14 mouse cellular contexts compared by ENCODE assay signal in genomic region chr6:113659648-113660491, GRCm38 (mm10). TPM values are rescaled to one million over a fixed set of nuclear protein-coding genes. Genes with fewer than 3 reads are reported as not detected.
DNase-seq lines count a peak whose midpoint lies in the region; ATAC-seq lines count a peak whose summit lies in the region.
"Had no signal": no experiment of that assay in that cellular context is flagged by ENCODE, and none has a peak within 500 bp of the region (broad histone marks: within the 10 kb centered on the region; RNA-seq: fewer than 3 reads in every experiment).

No protein-coding gene starts in this region.

- no peaks in the 10 kb centered on the region for H3K9me3 ChIP-seq in kidney, embryonic 15.5 days (replicated peaks)
- peaks cover 4% of the 10 kb centered on the region; the same call in 1 of the 2 replicates for H3K9me3 ChIP-seq in liver, embryonic 16.5 days (replicated peaks; ENCODE audit: control insufficient read depth, low read length)
- no peaks in the 10 kb centered on the region for H3K9me3 ChIP-seq in neural tube, embryonic 15.5 days (replicated peaks)
- H3K9me3 ChIP-seq: forebrain, embryonic 12.5 days; midbrain, embryonic 12.5 days; neural tube, embryonic 12.5 days had no signal

- peak; percentile 62 for ATAC-seq in frontal cortex, adult (ENCODE audit: low TSS enrichment)
- no peak for ATAC-seq in kidney, embryonic 15.5 days (replicated peaks; ENCODE audit: low FRiP score)
- no peak for ATAC-seq in liver, embryonic 16.5 days (ENCODE audit: low read depth)
- ATAC-seq in neural tube, embryonic 15.5 days (ENCODE audit: low FRiP score): no peak

- H3K4me1 ChIP-seq in kidney, embryonic 15.5 days: peaks cover 57% of the 10 kb centered on the region
- peaks cover 32% of the 10 kb centered on the region for H3K4me1 ChIP-seq in liver, embryonic 16.5 days (ENCODE audit: control insufficient read depth, low read depth, low read length)
- H3K4me1 ChIP-seq in neural tube, embryonic 15.5 days: no peaks in the 10 kb centered on the region
- H3K4me1 ChIP-seq: midbrain, embryonic 12.5 days had no signal

- no peaks in the 10 kb centered on the region for H3K36me3 ChIP-seq in kidney, embryonic 15.5 days
- H3K36me3 ChIP-seq in liver, embryonic 16.5 days (ENCODE audit: control insufficient read depth, insufficient read depth): 0 out of 2 replicates have a peak, but pooled peaks cover 4% of the 10 kb centered on the region
- no peaks in the 10 kb centered on the region for H3K36me3 ChIP-seq in neural tube, embryonic 15.5 days
- H3K36me3 ChIP-seq: forebrain, embryonic 12.5 days; midbrain, embryonic 12.5 days; neural tube, embryonic 12.5 days had no signal

- no peak overlapping the region for H3K9ac ChIP-seq in kidney, embryonic 15.5 days
- H3K9ac ChIP-seq in liver, embryonic 16.5 days (ENCODE audit: low read depth, low read length): no peak overlapping the region
- H3K9ac ChIP-seq in neural tube, embryonic 15.5 days (replicated peaks): no peak overlapping the region
- H3K9ac ChIP-seq: forebrain, embryonic 12.5 days; liver, embryonic 14.5 days; midbrain, embryonic 12.5 days; neural tube, embryonic 12.5 days had no signal

- peak overlapping the region; percentile 72 for H3K27ac ChIP-seq in kidney, embryonic 15.5 days
- H3K27ac ChIP-seq in liver, embryonic 16.5 days (ENCODE audit: low read length): peak overlapping the region; percentile 54; the same call in 1 of the 2 replicates
- H3K27ac ChIP-seq in neural tube, embryonic 15.5 days (replicated peaks): no peak overlapping the region
- H3K27ac ChIP-seq: forebrain, embryonic 12.5 days; liver, embryonic 14.5 days; midbrain, embryonic 12.5 days; neural tube, embryonic 12.5 days had no signal

- no peak overlapping the region for H3K4me3 ChIP-seq in kidney, embryonic 15.5 days (replicated peaks)
- no peak overlapping the region for H3K4me3 ChIP-seq in liver, embryonic 16.5 days (ENCODE audit: low read depth, low read length)
- H3K4me3 ChIP-seq in neural tube, embryonic 15.5 days (replicated peaks): no peak overlapping the region
- H3K4me3 ChIP-seq: forebrain, embryonic 12.5 days; midbrain, embryonic 12.5 days; neural tube, embryonic 12.5 days had no signal

- WGBS in kidney, embryonic 15.5 days: 55% methylated on average over 8 of the region's 8 CpGs
- 45% methylated on average over 8 of the region's 8 CpGs for WGBS in liver, embryonic 16.5 days (ENCODE audit: insufficient replicate concordance)
- 79% methylated on average over 8 of the region's 8 CpGs for WGBS in neural tube, embryonic 15.5 days

- no peak overlapping the region for H3K4me2 ChIP-seq in kidney, embryonic 15.5 days
- no peak overlapping the region for H3K4me2 ChIP-seq in liver, embryonic 16.5 days (ENCODE audit: low read depth, low read length)
- H3K4me2 ChIP-seq in neural tube, embryonic 15.5 days: no peak overlapping the region
- H3K4me2 ChIP-seq: forebrain, embryonic 12.5 days; midbrain, embryonic 12.5 days; neural tube, embryonic 12.5 days had no signal

- no peak for DNase-seq in frontal cortex, adult 2 months (ENCODE audit: extremely low spot score in 1 of 2, low spot score in 1 of 2)
- no peak for DNase-seq in kidney, adult 11 months
- peak; percentile 49 to 56 for DNase-seq in B cell, adult 2 months
- DNase-seq in adrenal gland, adult 8-10 months: no peak
- DNase-seq: kidney, adult 8-10 months had no signal

- no peaks in the 10 kb centered on the region for H3K27me3 ChIP-seq in kidney, embryonic 15.5 days
- H3K27me3 ChIP-seq in liver, embryonic 16.5 days (ENCODE audit: control insufficient read depth, insufficient read depth, low read depth, low read length): no peaks in the 10 kb centered on the region
- H3K27me3 ChIP-seq in neural tube, embryonic 15.5 days (replicated peaks): no peaks in the 10 kb centered on the region
- H3K27me3 ChIP-seq: forebrain, embryonic 12.5 days; midbrain, embryonic 12.5 days; neural tube, embryonic 12.5 days had no signal

RNA-seq across cellular contexts. Expression of gene Irak2, which starts 21.6 kb away (rescaled TPM):
- polyA plus RNA-seq in frontal cortex, adult 2 months (2012; rRNA removed): 31.3 and 34.9 TPM in 2 replicates
- 5.2 and 5.3 TPM in 2 replicates for polyA plus RNA-seq in kidney, embryonic 15.5 days (2015; fragmentation: Nextera tagmentation; extraction: Ambion mirVana)
- polyA plus RNA-seq in liver, embryonic 16.5 days (2015; fragmentation: Nextera tagmentation; extraction: Ambion mirVana): 12.4 and 13.2 TPM in 2 replicates
- 10 to 100 TPM; 11.8 to 38.3 (median 22.4) TPM for total RNA-seq in adrenal gland, adult 8-10 months (2022)
- polyA plus RNA-seq in neural tube, embryonic 15.5 days (2015; fragmentation: Nextera tagmentation; extraction: Ambion mirVana): 2.5 and 4.5 TPM in 2 replicates

RNA-seq across cellular contexts. Expression of gene Vhl, which starts 36.1 kb away (rescaled TPM):
- 49.0 and 51.4 TPM in 2 replicates for polyA plus RNA-seq in frontal cortex, adult 2 months (2012; rRNA removed)
- 36.1 and 39.3 TPM in 2 replicates for polyA plus RNA-seq in kidney, embryonic 15.5 days (2015; fragmentation: Nextera tagmentation; extraction: Ambion mirVana)
- polyA plus RNA-seq in liver, embryonic 16.5 days (2015; fragmentation: Nextera tagmentation; extraction: Ambion mirVana): 9.0 and 9.1 TPM in 2 replicates
- 10 to 100 TPM; 29.5 to 34.0 (median 32.1) TPM for total RNA-seq in adrenal gland, adult 8-10 months (2022)
- 68.1 and 75.8 TPM in 2 replicates for polyA plus RNA-seq in neural tube, embryonic 15.5 days (2015; fragmentation: Nextera tagmentation; extraction: Ambion mirVana)

RNA-seq across cellular contexts. Expression of gene Tatdn2, which starts 37.0 kb away (rescaled TPM):
- 29.3 and 29.9 TPM in 2 replicates for polyA plus RNA-seq in frontal cortex, adult 2 months (2012; rRNA removed)
- polyA plus RNA-seq in kidney, embryonic 15.5 days (2015; fragmentation: Nextera tagmentation; extraction: Ambion mirVana): 0.49 and 0.77 TPM in 2 replicates
- polyA plus RNA-seq in liver, embryonic 16.5 days (2015; fragmentation: Nextera tagmentation; extraction: Ambion mirVana): 0.40 and 0.47 TPM in 2 replicates
- total RNA-seq in adrenal gland, adult 8-10 months (2022): 10 to 100 TPM; 56.1 to 74.8 (median 64.0) TPM
- polyA plus RNA-seq in neural tube, embryonic 15.5 days (2015; fragmentation: Nextera tagmentation; extraction: Ambion mirVana): 0.96 and 1.4 TPM in 2 replicates

RNA-seq across cellular contexts. Expression of gene Brk1, which starts 55.3 kb away (rescaled TPM):
- 371 and 428 TPM in 2 replicates for polyA plus RNA-seq in frontal cortex, adult 2 months (2012; rRNA removed)
- 206 and 211 TPM in 2 replicates for polyA plus RNA-seq in kidney, embryonic 15.5 days (2015; fragmentation: Nextera tagmentation; extraction: Ambion mirVana)
- polyA plus RNA-seq in liver, embryonic 16.5 days (2015; fragmentation: Nextera tagmentation; extraction: Ambion mirVana): 77.9 and 78.0 TPM in 2 replicates
- total RNA-seq in adrenal gland, adult 8-10 months (2022): 100 to 1,000 TPM; 180 to 239 (median 200) TPM
- polyA plus RNA-seq in neural tube, embryonic 15.5 days (2015; fragmentation: Nextera tagmentation; extraction: Ambion mirVana): 245 and 258 TPM in 2 replicates

RNA-seq across cellular contexts. Expression of gene Fancd2os, which starts 59.4 kb away (rescaled TPM):
- 0.18 TPM in 1 of 2 replicates, not detected in the other for polyA plus RNA-seq in frontal cortex, adult 2 months (2012; rRNA removed)
- 0.84 and 0.87 TPM in 2 replicates for polyA plus RNA-seq in kidney, embryonic 15.5 days (2015; fragmentation: Nextera tagmentation; extraction: Ambion mirVana)
- polyA plus RNA-seq in liver, embryonic 16.5 days (2015; fragmentation: Nextera tagmentation; extraction: Ambion mirVana): not detected in 2 replicates
- total RNA-seq in adrenal gland, adult 8-10 months (2022): under 1 TPM in 1 of 4 experiments, not detected in 3; 0.35 TPM
- not detected in 2 replicates for polyA plus RNA-seq in neural tube, embryonic 15.5 days (2015; fragmentation: Nextera tagmentation; extraction: Ambion mirVana)
- total RNA-seq: gastrocnemius, postnatal 4 days had no signal
- polyA plus RNA-seq: midbrain, embryonic 12.5 days had no signal

Comparison
In these comparisons a context has a peak if more than half of its experiments do, and no peak if none do; other contexts are left out.
1. DNase-seq: peak in B cell, adult 2 months (2 of 2); none in frontal cortex, adult 2 months (0 of 2), kidney, adult 11 months (single experiment) and adrenal gland, adult 8-10 months (single experiment).
2. RNA of gene Tatdn2, which starts 37.0 kb away (polyA plus RNA-seq): 29.3 to 29.9 TPM in frontal cortex, adult 2 months; 0.96 to 1.4 TPM in neural tube, embryonic 15.5 days, 0.49 to 0.77 TPM in kidney, embryonic 15.5 days and 0.40 to 0.47 TPM in liver, embryonic 16.5 days; every median in the first group is over 10 times any median in the second.